Mouse (Mus musculus) lung, adult 2 months (tissue): Measurements from ENCODE around the gene Cyp2c55.

Experiments used
- CTCF ChIP-seq: fragments of 200-500 bp; IDR thresholded peaks from 2 replicates; pipeline ENCODE4 v1.5.1; 2011; ENCODE audit warnings: mild to moderate bottlenecking, low read length, control low read depth; ENCODE audit not compliant: insufficient read depth
- POLR2A ChIP-seq: fragments of 200-500 bp; IDR thresholded peaks from 2 replicates; pipeline ENCODE4 v1.6.1; 2011; ENCODE audit warnings: low read depth, mild to moderate bottlenecking, control low read depth, low read length, borderline replicate concordance; ENCODE audit errors: extremely low read depth

- no peak for TF ChIP-seq CTCF
- no peak for TF ChIP-seq POLR2A
Observed at GRCm38 (mm10) chr19:38976269-38976668, 30.6 kb upstream of the Cyp2c55 start.
